Mouse (Mus musculus) megakaryocyte, embryonic 14.5 days (primary cell): ENCODE data around the gene Olfr1324. TPM values are rescaled to one million over a fixed set of nuclear protein-coding genes. Genes with fewer than 3 reads are reported as not detected.
"Not testable (repeated sequence)": the region's sequence is repeated elsewhere in the genome, so short reads cannot be mapped to it uniquely, and the experiment has no call there.

Source experiments
- H3K27me3 ChIP-seq: replicated peaks from 2 replicates; pipeline ENCODE3; 2012; ENCODE audit warnings: inconsistent platforms
- H3K36me3 ChIP-seq: replicated peaks from 2 replicates; pipeline ENCODE3; 2012; ENCODE audit warnings: low read length, inconsistent platforms, mixed read lengths
- H3K4me1 ChIP-seq: 2 replicates; pipeline ENCODE4 v1.6.1; 2012; ENCODE audit warnings: inconsistent platforms
- H3K4me3 ChIP-seq: replicated peaks from 2 replicates; pipeline ENCODE3; 2012; ENCODE audit warnings: moderate library complexity, mild to moderate bottlenecking, inconsistent platforms
- H3K9me3 ChIP-seq: 2 replicates; pipeline ENCODE4 v1.6.1; 2012; ENCODE audit warnings: inconsistent platforms
- FLI1 ChIP-seq: IDR thresholded peaks from 2 replicates; pipeline ENCODE4 v1.6.1; 2012; ENCODE audit warnings: low read length, inconsistent platforms, mixed read lengths
- GATA1 ChIP-seq: IDR thresholded peaks from 3 replicates; pipeline ENCODE4 v1.6.1; 2012; ENCODE audit warnings: mixed read lengths, low read length, inconsistent platforms, borderline replicate concordance
- polyA plus RNA-seq: library from polyadenylated mRNA; stranded (reverse); fragments of >175 nt; gene quantifications from 2 replicates; pipeline ENCODE4 v1.2.3, GENCODE M21; 2012; ENCODE audit warnings: low replicate concordance; ENCODE audit not compliant: insufficient read depth

Olfr1324 gene
- polyA plus RNA-seq = not detected in 2 replicates

DNA sequence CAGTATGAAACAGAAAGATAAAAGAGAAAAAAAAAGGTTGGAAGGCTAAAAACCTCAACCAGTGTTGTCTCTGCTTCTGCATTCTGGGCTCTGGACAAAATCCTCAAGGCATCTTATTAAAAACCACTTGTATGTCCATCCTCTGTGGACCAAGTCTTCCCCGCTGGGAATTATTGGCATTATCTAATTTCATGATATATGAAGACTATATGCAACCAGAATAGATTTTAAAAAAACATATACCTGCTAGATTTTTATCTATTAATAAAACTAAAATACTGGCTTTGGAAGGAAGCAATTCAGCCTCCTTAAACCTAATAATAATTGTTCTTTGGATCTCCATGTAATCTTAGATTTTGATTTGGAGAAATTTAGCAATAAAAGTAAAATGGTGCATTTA is at the start of gene Olfr1324:
Gene Olfr1324, minus strand, starts transcription at position 101 of the 400 bp plus-strand sequence.
- no peaks in the 10 kb centered on the region for H3K9me3 ChIP-seq
- no peak for TF ChIP-seq FLI1
- H3K27me3 ChIP-seq = peaks cover 14% of the 10 kb centered on the region
- no peaks in the 10 kb centered on the region for H3K36me3 ChIP-seq
- no peak within 1 kb of the TSS for H3K4me3 ChIP-seq
- H3K4me1 ChIP-seq = no peaks in the 10 kb centered on the region

DNA sequence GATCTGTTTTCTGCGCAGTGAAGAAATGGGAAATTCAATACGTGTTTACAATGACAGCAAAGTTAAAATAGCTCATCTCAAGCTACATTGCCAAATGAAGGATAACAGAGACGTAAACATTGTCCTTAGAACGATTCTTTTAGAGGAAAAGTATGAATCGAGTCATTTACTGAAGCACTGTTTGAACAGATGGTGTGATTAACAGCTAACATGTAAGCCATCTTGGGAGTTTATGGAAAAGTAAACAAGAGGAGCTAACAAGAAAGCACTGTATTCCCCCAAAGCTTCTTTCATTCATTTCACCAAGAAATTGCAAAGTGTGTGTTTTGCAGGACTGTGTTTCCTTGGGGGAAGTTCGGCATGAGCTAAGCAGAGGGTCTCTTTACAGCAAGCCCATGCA is 42.0 kb upstream of the Olfr1324 start:
- H3K36me3 ChIP-seq, H3K27me3 ChIP-seq, H3K4me1 ChIP-seq, H3K4me3 ChIP-seq, H3K9me3 ChIP-seq: not testable (repeated sequence)

DNA sequence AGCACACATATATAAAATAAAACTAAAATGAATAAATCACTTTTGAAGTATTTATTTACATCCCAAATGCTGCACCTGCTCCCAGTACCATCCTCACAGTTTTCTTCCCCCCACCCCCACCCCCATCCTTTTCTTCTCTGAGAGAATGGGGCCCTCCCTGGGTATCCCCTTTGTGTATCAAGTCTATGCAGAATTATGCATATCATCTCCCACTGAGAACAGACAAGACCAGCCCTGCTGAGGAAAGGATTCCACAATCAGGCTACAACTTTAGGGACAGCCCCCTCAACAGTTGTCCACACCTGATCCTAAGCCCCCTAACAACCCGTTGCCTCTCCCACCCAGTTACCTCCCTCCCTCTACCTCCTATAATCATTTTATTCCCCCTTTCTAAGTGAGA is 27.8 kb upstream of the Olfr1324 start:
- TF ChIP-seq GATA1 (no peak), FLI1 (no peak)
- Histone ChIP-seq H3K27me3 (peaks cover 4% of the 10 kb centered on the region), H3K4me1 (no peaks in the 10 kb centered on the region), H3K4me3 (no peak overlapping the region), H3K9me3 (no peaks in the 10 kb centered on the region), H3K36me3 (no peaks in the 10 kb centered on the region)

DNA sequence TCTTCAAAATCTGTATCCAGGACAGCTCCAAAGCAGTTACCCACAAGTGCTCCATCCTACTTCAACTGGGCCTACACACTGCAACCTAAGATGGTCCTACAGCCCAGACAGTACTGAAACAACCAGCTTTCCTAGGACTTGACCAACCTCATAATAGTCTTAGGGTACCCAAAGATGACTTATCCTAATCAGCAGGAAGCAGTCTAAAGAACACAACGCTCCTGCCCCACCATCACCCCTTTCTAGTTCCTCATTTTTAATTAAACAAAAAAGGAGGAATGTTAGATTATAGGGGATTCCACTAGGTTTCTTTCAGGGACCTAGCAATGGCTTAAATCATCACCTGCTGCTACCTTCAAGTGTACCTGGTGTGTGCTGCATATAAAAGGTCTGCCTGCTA is 15.1 kb upstream of the Olfr1324 start:
- Histone ChIP-seq H3K9me3 (no peaks in the 10 kb centered on the region), H3K27me3 (peaks cover 7% of the 10 kb centered on the region), H3K4me3 (no peak overlapping the region), H3K36me3 (no peaks in the 10 kb centered on the region), H3K4me1 (no peaks in the 10 kb centered on the region)
- TF ChIP-seq GATA1 (no peak), FLI1 (no peak)

DNA sequence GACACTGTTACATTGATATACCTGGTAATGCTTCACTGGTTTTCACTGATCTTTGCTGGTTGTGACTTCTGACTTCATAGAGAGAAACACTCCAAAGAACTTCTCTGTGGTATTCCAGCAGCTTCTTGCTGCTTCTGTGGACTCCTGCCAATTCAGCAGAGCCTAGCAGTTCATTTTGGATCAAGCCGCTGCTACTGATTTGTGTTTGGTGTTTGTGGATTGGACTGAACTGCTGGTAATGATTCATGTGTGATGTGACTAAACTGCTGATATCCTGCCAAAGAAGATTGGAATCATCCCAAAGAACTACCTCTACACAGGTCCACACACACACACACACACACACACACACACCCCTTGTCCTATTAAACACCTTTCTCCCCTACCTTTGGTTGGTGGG is 14.4 kb upstream of the Olfr1324 start:
- TF ChIP-seq GATA1 (no peak), FLI1 (no peak)
- no peaks in the 10 kb centered on the region for H3K4me1 ChIP-seq

DNA sequence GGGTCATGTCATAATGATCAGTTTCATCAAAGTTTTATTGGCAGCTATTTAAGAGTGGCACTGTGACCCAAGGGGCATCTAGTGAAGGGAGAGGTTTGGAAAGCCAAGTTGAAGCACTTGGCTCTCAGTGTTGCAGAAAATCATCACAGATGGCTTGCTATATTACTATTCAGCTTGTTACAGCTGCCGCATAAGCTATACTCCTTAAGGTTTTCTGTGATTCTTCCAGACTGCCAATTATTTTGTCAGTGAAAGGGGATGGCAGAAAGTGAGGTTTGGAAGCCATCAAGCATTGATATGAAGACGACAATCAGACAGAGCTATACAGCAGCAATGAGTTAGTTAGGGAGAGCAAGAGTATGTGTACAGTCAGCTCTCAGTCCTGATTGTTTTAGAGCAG is 4.2 kb upstream of the Olfr1324 start:
- Histone ChIP-seq H3K27me3 (peaks cover 8% of the 10 kb centered on the region), H3K36me3 (no peaks in the 10 kb centered on the region), H3K9me3 (no peaks in the 10 kb centered on the region), H3K4me1 (no peaks in the 10 kb centered on the region), H3K4me3 (no peak overlapping the region)
- TF ChIP-seq FLI1 (no peak), GATA1 (no peak)

More for the DNA sequence above, 14.4 kb upstream of the Olfr1324 start:
- H3K9me3 ChIP-seq = no peaks in the 10 kb centered on the region
- H3K4me3 ChIP-seq = no peak overlapping the region
- no peaks in the 10 kb centered on the region for H3K36me3 ChIP-seq
- peaks cover 7% of the 10 kb centered on the region for H3K27me3 ChIP-seq

DNA sequence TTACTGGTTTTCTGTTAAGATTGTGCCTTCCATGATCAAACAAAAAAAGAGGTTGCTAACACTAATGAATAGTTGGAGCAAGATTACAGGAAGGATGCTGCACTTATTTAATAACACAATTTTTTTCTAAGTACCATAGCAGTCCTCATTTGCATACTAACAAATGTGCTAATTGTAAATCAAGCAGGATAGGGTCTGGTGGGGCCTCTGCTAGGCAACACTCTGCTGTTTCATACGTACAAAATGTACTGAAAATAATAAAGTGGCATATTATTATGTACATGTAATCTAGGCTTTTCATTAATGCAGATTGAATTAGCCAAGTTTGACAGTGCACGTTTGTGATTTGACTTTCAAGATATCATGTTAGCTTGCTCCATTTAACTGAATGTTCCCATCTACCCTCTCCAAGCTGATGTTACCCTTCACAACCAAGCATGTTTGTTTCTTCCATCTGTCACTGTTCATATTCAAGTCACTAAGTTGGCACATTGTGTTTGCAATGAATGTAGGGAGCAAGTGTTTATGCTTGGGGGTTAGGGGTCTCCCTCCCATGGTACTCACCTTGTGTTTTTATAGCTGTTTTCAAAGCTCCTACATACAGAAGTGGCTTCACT is 478 bp downstream of the Olfr1324 start:
- H3K4me1 ChIP-seq = no peaks in the 10 kb centered on the region
- no peak for TF ChIP-seq FLI1
- TF ChIP-seq GATA1 = no peak
- H3K27me3 ChIP-seq = peaks cover 15% of the 10 kb centered on the region
- H3K9me3 ChIP-seq = no peaks in the 10 kb centered on the region
- no peak overlapping the region for H3K4me3 ChIP-seq
- no peaks in the 10 kb centered on the region for H3K36me3 ChIP-seq

DNA sequence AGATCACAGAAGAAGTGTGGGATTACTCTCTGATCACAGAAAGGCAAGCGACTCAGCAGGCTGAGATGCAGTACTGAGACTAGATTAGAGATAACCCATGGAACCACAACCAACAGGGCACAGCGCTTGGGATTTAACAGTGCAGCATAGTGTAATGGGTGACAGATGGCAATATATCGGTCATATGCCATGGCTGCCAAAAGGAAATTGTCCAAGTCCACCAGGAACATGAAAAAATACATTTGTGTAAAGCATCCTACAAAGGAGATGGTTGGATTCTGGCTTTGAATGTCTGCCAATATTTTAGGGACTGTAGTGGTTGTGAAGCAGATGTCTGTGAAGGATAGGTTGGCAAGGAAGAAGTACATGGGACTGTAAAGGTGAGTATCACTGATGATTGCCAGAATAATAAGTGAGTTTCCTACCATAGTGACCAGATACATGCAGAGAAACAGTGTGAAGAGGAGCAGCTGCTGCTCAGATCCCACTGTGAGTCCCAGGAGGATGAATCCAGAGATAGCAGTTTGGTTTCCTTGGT is 2.3 kb downstream of the Olfr1324 start:
- Histone ChIP-seq H3K36me3 (no peaks in the 10 kb centered on the region), H3K27me3 (peaks cover 22% of the 10 kb centered on the region), H3K4me1 (no peaks in the 10 kb centered on the region), H3K4me3 (no peak overlapping the region), H3K9me3 (no peaks in the 10 kb centered on the region)
- TF ChIP-seq GATA1 (no peak), FLI1 (no peak)

DNA sequence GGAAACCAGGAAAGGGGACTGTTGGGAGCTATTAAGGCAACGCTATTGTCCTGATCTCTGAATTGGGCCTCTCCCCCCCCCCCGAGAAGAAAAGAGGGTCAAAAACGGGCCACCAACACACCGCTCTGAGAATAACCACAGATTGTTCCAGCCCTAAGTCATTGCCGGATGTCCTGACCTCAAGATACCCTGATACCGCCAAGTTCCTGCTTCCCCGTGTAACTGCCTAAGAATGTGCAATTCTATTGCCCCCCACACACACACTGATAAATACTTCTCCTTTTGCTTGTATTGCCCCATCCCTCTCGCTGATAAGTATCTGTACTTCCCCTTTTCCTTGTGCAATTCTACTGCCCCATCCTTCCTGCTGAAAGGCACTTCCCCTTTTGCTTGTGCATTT is 17.9 kb downstream of the Olfr1324 start:
- H3K4me1 ChIP-seq, H3K9me3 ChIP-seq, H3K36me3 ChIP-seq, H3K27me3 ChIP-seq, H3K4me3 ChIP-seq: not testable (repeated sequence)

DNA sequence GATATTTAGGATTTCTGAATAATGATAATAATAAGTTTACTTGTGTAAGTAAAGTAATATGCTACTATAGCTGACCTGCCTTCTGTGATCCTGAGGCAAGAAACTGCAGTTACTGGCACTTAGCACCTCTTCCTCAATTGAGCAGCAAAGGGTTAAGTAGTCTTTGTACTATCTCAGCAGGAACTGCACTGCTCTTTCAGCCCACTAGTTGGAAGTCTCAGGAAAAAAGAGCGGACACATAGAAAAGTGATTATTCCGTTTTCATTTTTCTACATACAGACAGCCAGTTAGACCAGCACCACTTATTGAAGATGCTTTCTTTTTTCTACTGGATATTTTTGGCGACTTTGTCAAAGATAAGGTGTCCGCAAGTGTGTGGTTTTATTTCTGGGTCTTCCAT is 37.7 kb downstream of the Olfr1324 start:
- not testable (repeated sequence) for H3K9me3 ChIP-seq, H3K4me1 ChIP-seq, H3K27me3 ChIP-seq, H3K4me3 ChIP-seq, H3K36me3 ChIP-seq

DNA sequence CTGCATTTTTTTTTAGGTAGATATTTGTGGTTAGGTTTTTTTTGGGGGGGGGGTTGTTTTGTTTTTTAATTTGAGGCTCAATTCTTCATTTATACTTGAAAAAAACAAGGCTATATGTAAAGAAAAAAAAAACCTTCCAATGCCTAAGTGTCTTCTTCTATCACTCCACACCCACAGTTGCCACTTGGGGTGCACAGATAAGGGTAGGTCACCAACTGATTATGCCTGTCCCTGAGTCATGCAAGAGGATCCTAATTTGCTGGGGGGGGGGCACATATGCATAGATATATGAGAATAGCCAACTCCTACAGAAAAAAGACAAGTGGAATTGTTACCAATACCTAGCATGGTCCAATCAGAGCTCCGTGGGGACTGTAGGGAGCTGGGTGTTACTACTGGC is 53.3 kb downstream of the Olfr1324 start:
- TF ChIP-seq FLI1 (no peak), GATA1 (no peak)
- no peaks in the 10 kb centered on the region for H3K4me1 ChIP-seq
- H3K9me3 ChIP-seq = peaks cover 25% of the 10 kb centered on the region
- H3K27me3 ChIP-seq = peaks cover 2% of the 10 kb centered on the region
- H3K4me3 ChIP-seq = no peak overlapping the region
- no peaks in the 10 kb centered on the region for H3K36me3 ChIP-seq
